ENCODE assay signal across 34 mouse cellular contexts in genomic region chr14:79209813-79210212, GRCm38 (mm10). TPM values are rescaled to one million over a fixed set of nuclear protein-coding genes. Genes with fewer than 3 reads are reported as not detected.
DNase-seq lines count a peak whose midpoint lies in the region; ATAC-seq and TF ChIP-seq lines count a peak whose summit lies in the region.
"Had no signal": no experiment of that assay in that cellular context is flagged by ENCODE, and none has a peak within 500 bp of the region (broad histone marks: within the 10 kb centered on the region; RNA-seq: fewer than 3 reads in every experiment).

No protein-coding gene starts in this region.

- H3K4me3 ChIP-seq in forebrain, embryonic 10.5 days, result no peak overlapping the region
- H3K4me3 ChIP-seq in forebrain, embryonic 12.5 days (replicated peaks), result no peak overlapping the region
- H3K4me3 ChIP-seq in heart, embryonic 10.5 days, result no peak overlapping the region
- no peak overlapping the region for H3K4me3 ChIP-seq in heart, adult 2 months
- no peak overlapping the region for H3K4me3 ChIP-seq in midbrain, embryonic 11.5 days (ENCODE audit: low read depth, low read length)
- no peak overlapping the region for H3K4me3 ChIP-seq in midbrain, embryonic 16.5 days (ENCODE audit: low read depth, low read length)
- H3K4me3 ChIP-seq: embryonic facial prominence, embryonic 10.5 days; embryonic facial prominence, embryonic 13.5 days; erythroblast, embryonic 14.5 days; heart, embryonic 13.5 days; hindbrain, embryonic 12.5 days; hindbrain, embryonic 15.5 days; intestine, embryonic 15.5 days had no signal

- no peak overlapping the region for H3K9ac ChIP-seq in forebrain, embryonic 12.5 days
- H3K9ac ChIP-seq in heart, adult 2 months (ENCODE audit: low read depth, low read length), result no peak overlapping the region
- H3K9ac ChIP-seq in midbrain, embryonic 11.5 days (ENCODE audit: low read length), result no peak overlapping the region
- H3K9ac ChIP-seq in midbrain, embryonic 16.5 days (ENCODE audit: low read depth, low read length), result no peak overlapping the region
- H3K9ac ChIP-seq: embryonic facial prominence, embryonic 13.5 days; heart, embryonic 13.5 days; hindbrain, embryonic 12.5 days; hindbrain, embryonic 15.5 days; intestine, embryonic 15.5 days had no signal

- H3K27me3 ChIP-seq in forebrain, embryonic 10.5 days (ENCODE audit: poor library complexity, severe bottlenecking), result no peaks in the 10 kb centered on the region
- H3K27me3 ChIP-seq in forebrain, embryonic 12.5 days, result no peaks in the 10 kb centered on the region
- no peaks in the 10 kb centered on the region for H3K27me3 ChIP-seq in heart, embryonic 10.5 days (ENCODE audit: insufficient read depth, poor library complexity, severe bottlenecking)
- H3K27me3 ChIP-seq in heart, adult 2 months (ENCODE audit: control insufficient read depth, insufficient read depth, low read length), result no peaks in the 10 kb centered on the region
- no peaks in the 10 kb centered on the region for H3K27me3 ChIP-seq in midbrain, embryonic 11.5 days (ENCODE audit: control insufficient read depth, insufficient read depth, low read length)
- no peaks in the 10 kb centered on the region for H3K27me3 ChIP-seq in midbrain, embryonic 16.5 days (ENCODE audit: control insufficient read depth, insufficient read depth, low read depth, low read length)
- H3K27me3 ChIP-seq: CH12.LX; embryonic facial prominence, embryonic 13.5 days; hindbrain, embryonic 12.5 days; hindbrain, embryonic 15.5 days; intestine, embryonic 15.5 days; Patski had no signal

- peaks cover 5% of the 10 kb centered on the region; the same call in 1 of the 2 replicates for H3K9me3 ChIP-seq in forebrain, embryonic 10.5 days
- no peaks in the 10 kb centered on the region for H3K9me3 ChIP-seq in forebrain, embryonic 12.5 days
- no peaks in the 10 kb centered on the region for H3K9me3 ChIP-seq in heart, embryonic 10.5 days
- H3K9me3 ChIP-seq in midbrain, embryonic 11.5 days (ENCODE audit: control insufficient read depth, low read length), result no peaks in the 10 kb centered on the region
- H3K9me3 ChIP-seq in midbrain, embryonic 16.5 days (replicated peaks; ENCODE audit: control insufficient read depth, low read length, poor library complexity, severe bottlenecking), result no peaks in the 10 kb centered on the region
- H3K9me3 ChIP-seq: embryonic facial prominence, embryonic 10.5 days; embryonic facial prominence, embryonic 13.5 days; G1E; heart, embryonic 13.5 days; hindbrain, embryonic 12.5 days; hindbrain, embryonic 15.5 days; intestine, embryonic 15.5 days had no signal

- no peak for TF ChIP-seq EP300 in heart, adult 2 months (IDR thresholded peaks at IDR 0.05; ENCODE audit: insufficient read depth, low read depth, low read length)

- no peak for ATAC-seq in forebrain, embryonic 12.5 days (ENCODE audit: low FRiP score)
- no peak for ATAC-seq in midbrain, embryonic 11.5 days (ENCODE audit: low FRiP score)
- ATAC-seq in midbrain, embryonic 16.5 days, result no peak
- ATAC-seq: forebrain, embryonic 16.5 days; intestine, embryonic 15.5 days; Patski had no signal

- DNase-seq in forebrain, embryonic 10.5 days (ENCODE audit: extremely low spot score, low spot score), result no peak
- peak; percentile 61 for DNase-seq in heart, embryonic 10.5 days (ENCODE audit: low spot score)
- DNase-seq in heart, adult 2 months, result no peak
- DNase-seq in midbrain, embryonic 11.5 days (ENCODE audit: low spot score, missing footprints), result peak; percentile 53
- DNase-seq: adrenal gland, postnatal 14 days; B cell, adult 2 months; cerebellum, adult 11-12 months; cerebellum, adult 8-10 months; cerebellum, postnatal 10 days; cerebellum, postnatal 36 days; embryo, embryonic 11 days; gastrocnemius, postnatal 10 days; gastrocnemius, postnatal 36 days; heart, postnatal 14 days; kidney, adult 18-20 months had no signal

- no peak for TF ChIP-seq POLR2A in heart, adult 2 months (IDR thresholded peaks at IDR 0.05; ENCODE audit: insufficient read depth, low read depth, low read length)

- no peak overlapping the region for H3K4me2 ChIP-seq in forebrain, embryonic 12.5 days
- H3K4me2 ChIP-seq in midbrain, embryonic 11.5 days, result no peak overlapping the region
- H3K4me2 ChIP-seq in midbrain, embryonic 16.5 days (ENCODE audit: low read length), result no peak overlapping the region
- H3K4me2 ChIP-seq: embryonic facial prominence, embryonic 13.5 days; heart, embryonic 13.5 days; hindbrain, embryonic 12.5 days; hindbrain, embryonic 15.5 days; intestine, embryonic 15.5 days had no signal

- 90% methylated on average over 3 of the region's 3 CpGs for WGBS in forebrain, embryonic 10.5 days
- WGBS in forebrain, embryonic 12.5 days, result 89% methylated on average over 3 of the region's 3 CpGs
- 70% methylated on average over 3 of the region's 3 CpGs for whole genome bisulfite sequencing in heart, embryonic 10.5 days
- WGBS in heart, adult 2 months, result 77% methylated on average over 3 of the region's 3 CpGs
- 78% methylated on average over 3 of the region's 3 CpGs for WGBS in midbrain, embryonic 11.5 days
- whole genome bisulfite sequencing in midbrain, embryonic 16.5 days, result 84% methylated on average over 3 of the region's 3 CpGs

- intact Hi-C loops in heart, adult 2 months (cut with DNase I), result no loop called here

- H3K36me3 ChIP-seq in forebrain, embryonic 10.5 days (replicated peaks), result no peaks in the 10 kb centered on the region
- H3K36me3 ChIP-seq in forebrain, embryonic 12.5 days (replicated peaks), result no peaks in the 10 kb centered on the region
- H3K36me3 ChIP-seq in heart, embryonic 10.5 days, result no peaks in the 10 kb centered on the region
- no peaks in the 10 kb centered on the region for H3K36me3 ChIP-seq in heart, adult 2 months (ENCODE audit: control insufficient read depth, insufficient read depth, low read length)
- no peaks in the 10 kb centered on the region for H3K36me3 ChIP-seq in midbrain, embryonic 11.5 days (ENCODE audit: control insufficient read depth, insufficient read depth, low read length)
- H3K36me3 ChIP-seq in midbrain, embryonic 16.5 days (ENCODE audit: control insufficient read depth, insufficient read depth, low read length), result no peaks in the 10 kb centered on the region
- H3K36me3 ChIP-seq: embryonic facial prominence, embryonic 10.5 days; embryonic facial prominence, embryonic 13.5 days; G1E; heart, embryonic 13.5 days; hindbrain, embryonic 12.5 days; hindbrain, embryonic 15.5 days; intestine, embryonic 15.5 days had no signal

- no peaks in the 10 kb centered on the region for H3K79me2 ChIP-seq in heart, adult 2 months (replicated peaks; ENCODE audit: control insufficient read depth, insufficient read depth, low read length)

- H3K27ac ChIP-seq in forebrain, embryonic 10.5 days, result peak overlapping the region; percentile 36; the same call in 1 of the 2 replicates
- no peak overlapping the region for H3K27ac ChIP-seq in forebrain, embryonic 12.5 days
- no peak overlapping the region for H3K27ac ChIP-seq in heart, embryonic 10.5 days
- no peak overlapping the region for H3K27ac ChIP-seq in heart, adult 2 months
- H3K27ac ChIP-seq in midbrain, embryonic 11.5 days (ENCODE audit: low read depth, low read length), result no peak overlapping the region
- H3K27ac ChIP-seq in midbrain, embryonic 16.5 days (ENCODE audit: low read length), result no peak overlapping the region
- H3K27ac ChIP-seq: embryonic facial prominence, embryonic 10.5 days; embryonic facial prominence, embryonic 13.5 days; heart, embryonic 13.5 days; hindbrain, embryonic 12.5 days; hindbrain, embryonic 15.5 days; intestine, embryonic 15.5 days had no signal

- TF ChIP-seq CTCF in heart, adult 2 months (IDR thresholded peaks at IDR 0.05), result no peak

- H3K4me1 ChIP-seq in forebrain, embryonic 10.5 days, result peaks cover 18% of the 10 kb centered on the region
- H3K4me1 ChIP-seq in forebrain, embryonic 12.5 days, result peaks cover 13% of the 10 kb centered on the region
- H3K4me1 ChIP-seq in heart, embryonic 10.5 days, result 0 out of 2 replicates have a peak, but pooled peaks cover 13% of the 10 kb centered on the region
- H3K4me1 ChIP-seq in heart, adult 2 months (ENCODE audit: control insufficient read depth, insufficient read depth, low read length), result peaks cover 4% of the 10 kb centered on the region
- peaks cover 3% of the 10 kb centered on the region for H3K4me1 ChIP-seq in midbrain, embryonic 11.5 days (ENCODE audit: control insufficient read depth, insufficient read depth, low read length)
- no peaks in the 10 kb centered on the region for H3K4me1 ChIP-seq in midbrain, embryonic 16.5 days (ENCODE audit: control insufficient read depth, insufficient read depth, low read length)

RNA-seq across cellular contexts. Expression of gene Zfp957, which starts 37.4 kb away (rescaled TPM):
- not detected in 2 replicates for polyA plus RNA-seq in forebrain, embryonic 10.5 days (2016; fragmentation: Nextera tagmentation; extraction: Ambion mirVana)
- not detected in 2 replicates for polyA plus RNA-seq in forebrain, embryonic 12.5 days (2016; fragmentation: Nextera tagmentation; extraction: Ambion mirVana)
- polyA plus RNA-seq in heart, embryonic 10.5 days (2016; fragmentation: Nextera tagmentation; extraction: Ambion mirVana), result 0.06 TPM in 1 of 2 replicates, not detected in the other
- total RNA-seq in heart, adult 2 months (2021), result not detected
- polyA plus RNA-seq in heart, adult 2 months (2012; rRNA removed), result not detected in 2 replicates
- not detected in 2 replicates for polyA plus RNA-seq in midbrain, embryonic 11.5 days (2014; fragmentation: Nextera tagmentation; extraction: Ambion mirVana)
- polyA plus RNA-seq in midbrain, embryonic 16.5 days (2015; fragmentation: Nextera tagmentation; extraction: Ambion mirVana), result not detected in 2 replicates
- total RNA-seq: adrenal gland, adult 18-20 months; adrenal gland, postnatal 14 days; CH12.LX; G1E; gastrocnemius, adult 18-20 months; gastrocnemius, postnatal 10 days; gastrocnemius, postnatal 36 days; granulocyte monocyte progenitor cell, adult 5-6 weeks; heart, postnatal 14 days; hematopoietic stem cell, adult 5-6 weeks had no signal
- polyA plus RNA-seq: brain, embryonic 14.5 days; cortical plate, adult 2 months; embryonic facial prominence, embryonic 10.5 days; embryonic facial prominence, embryonic 13.5 days; erythroblast, embryonic 14.5 days; forebrain, embryonic 16.5 days; G1E; heart, embryonic 13.5 days; hindbrain, embryonic 15.5 days; intestine, embryonic 15.5 days had no signal

Comparison
In these comparisons a context has a peak if more than half of its experiments do, and no peak if none do; other contexts are left out.
1. DNase-seq: peak in heart, embryonic 10.5 days (single experiment) and midbrain, embryonic 11.5 days (single experiment); none in forebrain, embryonic 10.5 days (single experiment) and heart, adult 2 months (0 of 2).